Mouse (Mus musculus) MEL-GATA-1-ER (cell line): Measurements from ENCODE around the gene 1110032A03Rik.

Experiments used
- DNase-seq: peaks from one replicate; pipeline ENCODE4 v3.0.0-alpha.2; 2012; ENCODE audit warnings: low read depth; ENCODE audit errors: extremely low read depth

1110032A03Rik gene

DNA sequence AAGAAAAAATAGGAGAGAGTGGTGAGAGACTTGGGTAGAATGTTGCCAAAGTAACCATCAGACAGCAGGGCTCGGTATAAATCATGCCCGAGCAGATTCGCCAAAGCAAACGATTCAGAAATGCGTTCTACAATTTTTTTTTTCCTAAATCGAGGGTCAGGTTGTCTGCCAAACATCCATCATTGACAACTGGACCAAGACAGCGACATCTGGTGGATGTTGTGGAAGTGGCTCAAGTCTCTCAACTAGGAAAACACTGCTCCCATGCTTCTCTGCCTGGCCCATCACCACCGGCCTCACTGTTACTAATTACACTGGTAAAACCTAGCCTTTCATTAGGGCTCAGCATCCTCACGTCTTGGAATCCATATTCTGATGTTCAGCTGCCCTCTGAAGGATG, 40.3 kb downstream of the 1110032A03Rik start:
- peak; percentile 43 for DNase-seq

DNA sequence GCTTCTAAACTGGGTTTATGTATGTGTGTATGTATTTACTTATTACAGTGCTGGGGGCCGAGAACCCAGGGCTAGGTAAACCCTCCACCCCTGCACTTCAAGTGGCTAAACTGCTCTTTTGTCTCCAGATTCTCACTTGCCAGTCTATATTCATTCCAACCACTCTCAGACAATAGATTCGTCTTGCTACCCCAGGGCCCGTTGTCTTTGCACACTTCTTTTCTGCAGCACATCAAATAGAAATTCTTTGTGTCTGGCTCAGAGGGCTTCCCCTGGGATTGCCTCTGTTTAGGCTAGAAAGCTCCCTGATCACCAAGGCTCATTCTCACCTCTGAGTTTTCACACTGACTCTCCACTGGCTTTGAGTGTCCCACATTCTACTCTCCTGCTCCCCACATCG, 42.8 kb downstream of the 1110032A03Rik start:
- DNase-seq = no peak

DNA sequence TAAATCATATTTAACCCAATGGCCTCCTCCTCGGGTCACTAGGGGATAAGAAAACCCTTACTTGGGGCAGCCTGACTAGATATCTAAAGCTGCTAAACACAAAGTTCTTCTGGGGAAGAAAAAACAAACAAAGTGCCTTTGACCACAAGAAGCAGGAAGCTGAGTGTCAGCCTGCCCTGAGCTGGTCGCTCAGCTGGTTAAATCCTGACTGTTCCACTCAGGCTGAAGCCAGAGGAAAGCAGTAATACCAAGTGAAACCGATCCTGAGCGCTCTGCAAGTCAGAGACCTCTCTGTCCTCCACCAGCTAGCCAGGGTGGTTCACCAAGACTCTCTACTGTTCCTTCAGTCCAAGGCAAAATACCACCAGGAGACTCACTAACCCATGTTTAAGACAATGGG, 45.7 kb downstream of the 1110032A03Rik start:
- DNase-seq = no peak

DNA sequence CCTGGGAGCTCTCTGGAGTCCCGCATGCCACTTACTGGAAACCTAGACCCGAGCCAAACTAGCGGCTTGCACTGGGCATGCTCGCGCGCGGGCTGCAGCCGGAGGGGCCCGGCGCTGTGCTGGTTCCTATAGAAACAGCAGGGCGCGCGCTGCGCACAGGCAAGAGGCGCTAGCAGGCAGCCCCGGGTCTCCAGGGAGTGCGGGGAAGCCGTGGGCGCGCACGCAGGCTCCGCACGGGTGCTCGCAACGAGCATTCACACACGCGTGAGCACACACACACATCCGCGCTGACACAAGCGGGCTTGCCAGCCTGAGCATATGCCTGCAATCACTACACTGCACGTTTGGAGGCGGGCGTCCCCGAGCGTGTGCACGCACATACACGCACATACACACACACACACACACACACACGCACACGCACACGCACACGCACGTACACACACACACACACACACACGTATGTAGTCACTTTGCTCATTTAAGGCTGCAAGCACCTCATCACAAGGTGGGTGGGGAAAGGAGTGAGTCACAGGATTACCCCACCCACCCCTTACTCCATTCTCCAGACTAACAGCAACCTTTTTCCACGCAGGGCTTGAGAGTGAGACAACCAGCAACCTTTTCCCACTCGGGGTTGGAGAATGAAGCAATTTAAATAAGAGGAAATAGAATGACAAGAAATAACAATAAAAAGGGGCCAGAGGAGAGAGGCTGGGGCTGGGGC, 47.2 kb downstream of the 1110032A03Rik start:
- no peak for DNase-seq

DNA sequence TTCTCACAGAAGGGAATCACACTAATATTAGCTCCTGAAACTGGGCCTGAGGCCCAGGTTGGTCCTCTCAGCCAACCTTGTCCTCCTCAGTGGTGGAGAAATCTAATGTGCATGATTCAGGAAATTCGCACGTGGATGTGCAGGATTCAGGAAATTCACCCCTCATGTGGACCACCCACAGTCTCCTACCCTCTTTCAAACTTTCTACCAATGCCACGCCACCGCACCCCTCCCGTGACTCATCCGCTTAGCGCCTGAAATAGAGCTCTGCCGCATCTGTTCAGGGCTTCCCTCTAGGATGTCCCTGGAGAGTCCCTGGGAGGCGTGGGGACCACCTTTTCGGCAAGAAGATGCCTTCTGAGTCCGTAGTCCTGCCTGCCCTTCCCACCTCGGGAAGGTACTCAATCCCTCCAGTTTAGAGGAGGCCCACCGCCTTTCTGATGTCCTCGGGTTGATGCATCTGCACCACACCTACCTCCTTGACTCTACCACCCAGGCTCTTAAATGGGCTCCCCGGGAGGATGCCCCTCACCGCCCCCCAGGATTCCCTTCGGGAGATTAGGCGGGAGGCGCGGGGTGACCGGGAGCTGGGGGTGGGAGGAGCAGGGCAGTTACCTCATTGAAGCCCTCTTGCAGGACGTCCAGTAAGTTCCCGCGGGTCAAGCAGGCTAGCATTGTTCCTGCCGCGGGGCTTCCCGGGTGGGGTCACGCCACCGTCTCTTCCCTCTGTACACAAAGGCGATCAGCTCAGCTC, 48.0 kb downstream of the 1110032A03Rik start:
- DNase-seq = no peak

DNA sequence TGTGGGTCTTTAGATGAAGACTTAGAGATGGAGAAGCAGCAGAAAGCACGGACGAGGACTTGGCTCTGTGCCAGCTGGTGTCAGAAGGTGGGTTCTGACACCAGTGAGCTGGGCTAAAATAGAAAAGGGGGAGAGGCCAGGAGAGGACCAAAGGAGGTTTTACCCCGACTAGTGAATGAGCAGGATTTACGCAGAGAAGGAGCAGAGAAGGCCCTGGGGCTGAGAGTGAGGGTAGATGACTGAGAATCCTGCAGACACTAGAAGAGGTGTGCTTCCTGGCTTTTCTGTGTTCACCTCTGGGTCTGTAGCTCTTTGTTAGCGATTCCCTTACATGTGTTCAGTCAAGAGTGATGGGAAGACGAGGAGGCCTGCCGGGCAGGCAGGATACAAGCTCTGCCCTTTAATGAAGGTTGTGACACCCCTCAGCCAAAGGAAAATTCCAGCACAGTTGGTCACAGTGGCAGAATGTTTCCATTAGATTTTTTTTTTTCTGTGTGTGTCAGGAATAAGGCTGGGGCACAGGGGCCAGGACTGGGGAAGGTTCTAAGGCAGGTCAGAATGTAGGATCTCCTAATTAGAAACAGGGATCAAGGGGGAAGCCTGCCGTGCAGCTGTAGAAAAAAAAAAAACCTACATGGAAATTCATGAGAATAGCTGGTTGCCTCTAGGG, 49.3 kb downstream of the 1110032A03Rik start:
- DNase-seq = no peak

DNA sequence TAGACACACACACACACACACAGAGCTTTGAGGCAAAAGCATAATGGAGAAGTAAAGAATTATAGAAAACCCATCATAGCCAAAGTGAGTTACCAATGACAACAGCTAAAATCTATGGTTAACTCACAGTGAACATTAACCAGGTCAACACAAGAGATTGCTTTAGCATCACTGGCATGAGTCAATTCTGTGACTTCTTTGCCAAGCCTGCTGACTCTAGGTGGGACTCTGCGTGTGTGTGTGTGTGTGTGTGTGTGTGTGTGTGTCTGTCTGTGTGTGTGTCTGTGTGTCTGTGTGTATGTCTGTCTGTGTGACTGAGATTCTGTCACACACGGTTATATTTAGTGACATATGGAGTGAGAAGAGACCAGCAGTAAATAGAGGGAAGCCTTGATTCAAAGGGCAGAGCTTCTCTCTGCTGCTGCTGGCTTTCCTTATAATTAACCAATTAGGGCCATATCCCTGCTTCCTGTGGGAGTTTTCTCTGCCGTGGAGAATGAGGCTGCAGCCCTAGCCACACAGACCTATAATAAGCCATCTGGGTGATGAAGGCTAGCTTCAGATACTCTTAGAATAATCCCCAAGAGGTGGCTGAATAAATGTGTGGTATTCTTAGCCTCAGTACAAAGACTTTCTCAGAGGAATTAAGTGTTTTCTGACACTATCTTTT, 50.5 kb downstream of the 1110032A03Rik start:
- no peak for DNase-seq

DNA sequence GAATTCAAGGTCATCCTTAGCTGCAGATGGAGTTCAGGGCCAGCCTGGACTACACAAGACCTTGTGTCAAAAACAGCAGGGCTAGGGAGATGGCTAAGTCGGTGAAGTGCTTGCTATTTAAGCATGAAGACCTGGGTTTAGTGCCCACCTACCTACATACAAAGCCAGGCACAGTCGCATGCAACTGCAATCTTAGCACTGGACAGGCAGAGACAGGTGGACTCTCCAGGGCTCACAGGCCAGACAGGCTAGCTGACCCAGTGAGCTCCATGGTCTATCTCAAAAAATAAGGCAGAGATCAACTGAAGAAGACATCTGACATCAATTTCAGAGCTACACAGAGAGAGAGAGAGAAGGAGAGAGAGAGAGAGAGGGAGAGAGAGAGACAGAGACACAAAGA, 51.2 kb downstream of the 1110032A03Rik start:
- DNase-seq = no peak

DNA sequence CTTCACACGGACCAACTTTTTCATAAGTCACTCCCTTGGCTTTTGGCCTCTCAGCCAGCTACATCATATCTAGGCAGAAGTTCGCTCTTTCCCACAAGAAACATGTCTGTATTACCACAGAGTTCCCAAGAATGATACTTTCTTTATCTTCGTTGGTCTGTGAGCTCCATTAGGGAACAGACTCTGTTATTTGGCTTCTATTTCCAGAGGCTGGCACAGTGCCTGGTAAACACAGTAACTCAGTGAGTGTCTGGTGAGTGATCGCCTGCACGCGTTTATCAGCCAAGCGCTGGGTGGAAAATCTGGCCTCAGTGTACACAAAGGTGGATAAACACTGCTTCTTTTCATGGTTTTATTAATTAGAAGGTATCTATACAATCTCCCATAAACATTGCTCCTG, 51.9 kb downstream of the 1110032A03Rik start:
- DNase-seq = no peak

DNA sequence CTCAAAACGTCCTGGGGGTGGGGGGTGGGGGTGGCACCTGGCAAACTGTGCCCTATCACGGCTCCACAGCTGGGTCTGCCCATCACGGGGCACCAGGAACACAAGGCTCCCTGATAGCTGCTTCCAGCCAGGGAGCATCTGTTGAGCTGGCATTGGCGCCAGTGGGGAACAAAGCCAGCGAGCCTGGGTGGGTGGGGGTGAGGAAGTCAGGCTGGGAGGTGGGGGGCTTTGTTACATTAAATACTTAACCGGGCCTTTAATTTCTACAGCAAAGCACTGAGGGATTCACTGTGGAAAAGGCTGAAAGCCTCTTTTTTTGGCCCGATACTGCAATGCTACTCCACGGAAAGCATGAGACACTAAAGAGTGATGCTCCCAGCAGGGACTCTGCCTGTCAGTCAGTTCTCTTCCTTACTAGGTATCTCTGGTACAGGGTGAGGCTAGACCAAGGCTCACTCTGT, 52.8 kb downstream of the 1110032A03Rik start:
- DNase-seq = no peak

DNA sequence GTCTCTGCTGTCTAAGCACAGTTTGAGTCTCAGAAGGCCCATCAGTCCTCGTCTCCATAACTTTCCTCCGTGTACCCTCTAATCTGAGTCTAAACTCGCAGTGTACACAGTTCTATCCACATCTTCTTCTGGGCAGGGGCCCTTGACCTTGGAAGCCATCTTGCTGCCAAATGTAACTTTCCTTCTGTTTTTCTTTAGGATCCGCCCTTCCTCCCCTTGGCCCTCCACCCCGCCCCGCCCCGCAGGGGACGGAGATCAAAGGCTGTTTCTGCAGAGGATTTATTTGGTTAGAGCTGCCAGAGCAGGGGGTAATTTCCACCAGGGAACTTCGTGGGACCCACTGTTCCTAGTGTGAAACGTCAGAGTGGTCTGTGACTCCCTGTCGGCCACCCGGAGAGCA, 54.3 kb downstream of the 1110032A03Rik start:
- no peak for DNase-seq

DNA sequence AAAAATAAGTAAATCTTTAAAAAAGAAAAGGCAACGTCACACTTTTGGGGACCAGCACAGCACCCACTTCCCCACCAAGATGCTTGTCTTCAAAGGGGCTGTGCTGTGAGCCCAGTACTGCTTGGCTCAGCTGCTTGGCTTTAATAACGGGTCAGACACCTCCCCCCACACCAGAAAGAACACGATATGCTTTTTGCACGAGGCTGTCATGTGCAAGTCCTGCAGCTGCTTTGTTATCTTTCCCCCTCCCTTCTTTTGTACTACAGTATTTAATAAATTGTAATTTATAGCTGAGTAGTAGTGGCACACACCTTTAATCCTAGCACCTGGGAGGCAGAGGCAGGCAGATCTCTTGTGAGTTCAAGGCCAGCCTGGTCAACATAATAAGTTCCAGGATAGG, 56.4 kb downstream of the 1110032A03Rik start:
- no peak for DNase-seq

DNA sequence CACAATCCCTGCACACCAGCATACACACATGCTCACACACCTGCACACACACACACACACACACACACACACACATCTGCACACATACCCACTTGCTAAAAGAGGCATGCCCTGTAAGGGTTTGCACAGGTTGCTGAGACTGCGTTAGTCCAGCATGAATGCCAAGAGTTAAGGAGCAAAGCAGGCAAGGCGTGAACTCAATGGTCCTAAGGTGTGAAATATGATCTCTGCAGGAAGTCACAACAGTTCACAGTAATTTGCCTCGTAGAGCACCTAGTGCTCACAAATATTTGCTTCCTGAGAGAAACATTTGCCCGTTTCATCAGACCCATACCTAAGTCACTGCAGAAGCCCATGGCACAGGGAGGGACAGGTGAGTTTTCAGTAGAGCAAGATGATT, 61.1 kb downstream of the 1110032A03Rik start:
- DNase-seq = no peak
